Mouse (Mus musculus): ENCODE measurements around the gene Gpr153.

Gpr153 gene

GRCm38 (mm10) chr4:152265791-152266190, 8.2 kb upstream of the Gpr153 start:
- DNase-seq: no peak

- no peak for DNase-seq
These were observed 7.7 kb upstream of the Gpr153 start for GRCm38 (mm10) chr4:152266236-152266895.

GRCm38 (mm10) chr4:152267748-152268369, 6.2 kb upstream of the Gpr153 start:
- no peak for DNase-seq

- no peak for DNase-seq
These were observed 4.1 kb upstream of the Gpr153 start for GRCm38 (mm10) chr4:152269967-152270366.

GRCm38 (mm10) chr4:152270599-152270998, 3.4 kb upstream of the Gpr153 start:
- DNase-seq: no peak

- no peak for DNase-seq
These were observed 2.7 kb upstream of the Gpr153 start for GRCm38 (mm10) chr4:152271334-152271733.

- no peak for DNase-seq
These were observed 2.0 kb upstream of the Gpr153 start for GRCm38 (mm10) chr4:152272006-152272405.

- peak; percentile 78 for DNase-seq
These were observed 1.5 kb upstream of the Gpr153 start for GRCm38 (mm10) chr4:152272449-152273049.

GRCm38 (mm10) chr4:152273191-152273590, 841 bp upstream of the Gpr153 start:
- DNase-seq: no peak

GRCm38 (mm10) chr4:152274681-152275131, 674 bp downstream of the Gpr153 start:
- DNase-seq: peak; percentile 62

GRCm38 (mm10) chr4:152276389-152277347, 2.6 kb downstream of the Gpr153 start:
- DNase-seq: peak; percentile 38

GRCm38 (mm10) chr4:152277916-152278315, 3.9 kb downstream of the Gpr153 start:
- no peak for DNase-seq

GRCm38 (mm10) chr4:152278986-152279385, 5.0 kb downstream of the Gpr153 start:
- no peak for DNase-seq

- peak; percentile 30 for DNase-seq
These were observed 7.6 kb downstream of the Gpr153 start for GRCm38 (mm10) chr4:152281601-152282000.

GRCm38 (mm10) chr4:152282721-152283120, 8.7 kb downstream of the Gpr153 start:
- no peak for DNase-seq

- DNase-seq: peak; percentile 93
These were observed 9.3 kb downstream of the Gpr153 start for GRCm38 (mm10) chr4:152283186-152283950.

GRCm38 (mm10) chr4:152285505-152285904, 11.5 kb downstream of the Gpr153 start:
- DNase-seq: peak; percentile 75

- no peak for DNase-seq
These were observed 12.2 kb downstream of the Gpr153 start for GRCm38 (mm10) chr4:152286183-152286582.

GRCm38 (mm10) chr4:152286887-152287286, 12.9 kb downstream of the Gpr153 start:
- DNase-seq: peak; percentile 92

GRCm38 (mm10) chr4:152287317-152288120, 13.5 kb downstream of the Gpr153 start:
- DNase-seq: no peak

GRCm38 (mm10) chr4:152288398-152288945, 14.4 kb downstream of the Gpr153 start:
- DNase-seq: no peak

All from kidney, postnatal 10 days (tissue).